Mouse (Mus musculus) cortical plate, adult 2 months (tissue): ENCODE data around the gene 3830406C13Rik.

Experiments used
- CTCF ChIP-seq: fragments of 200-500 bp; IDR thresholded peaks from 2 replicates; pipeline ENCODE4 v1.5.1; 2011; ENCODE audit warnings: mild to moderate bottlenecking, control low read depth, low read length; ENCODE audit not compliant: insufficient read depth; ENCODE audit errors: extremely low read depth
- POLR2A ChIP-seq: fragments of 200-500 bp; IDR thresholded peaks from 2 replicates; pipeline ENCODE4 v1.6.1; 2011; ENCODE audit warnings: mild to moderate bottlenecking, low read length, control low read depth; ENCODE audit not compliant: insufficient read depth; ENCODE audit errors: extremely low read depth

DNA sequence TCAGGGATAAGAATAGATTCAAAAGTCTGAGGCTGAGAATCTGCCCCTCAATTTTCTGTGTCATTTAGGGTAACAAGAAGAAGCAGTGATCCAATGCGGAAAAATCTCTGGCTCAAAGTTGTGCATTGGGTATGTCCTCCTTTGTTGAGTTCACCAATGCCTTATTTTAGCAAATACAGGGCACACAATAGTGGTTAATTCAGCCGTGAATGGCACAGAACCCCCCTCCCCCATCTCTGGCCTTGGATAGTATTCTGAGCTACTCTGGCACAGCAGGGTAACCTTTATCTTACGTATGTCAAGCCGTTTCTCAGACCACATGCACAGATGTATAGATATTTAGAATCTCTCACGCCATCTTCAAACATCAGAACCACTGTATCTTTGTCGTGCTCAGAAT is 15.7 kb downstream of the 3830406C13Rik start:
- TF ChIP-seq CTCF (no peak), POLR2A (no peak)
